Mouse (Mus musculus) CH12.LX (cell line): ENCODE results near the gene Kctd17. TPM values are rescaled to one million over a fixed set of nuclear protein-coding genes. Genes with fewer than 3 reads are reported as not detected.

Experiments
- DNase-seq: peaks from one replicate; pipeline ENCODE4 v3.0.0-alpha.2; 2013; ENCODE audit errors: extremely low read depth
- H3K27ac ChIP-seq: 2 replicates; pipeline ENCODE4 v1.5.1; 2012; ENCODE audit warnings: low read depth, mild to moderate bottlenecking, control low read depth, moderate library complexity; ENCODE audit not compliant: insufficient read depth
- H3K27me3 ChIP-seq: replicated peaks from 2 replicates; pipeline ENCODE3; 2012; ENCODE audit warnings: inconsistent platforms
- H3K36me3 ChIP-seq, 2 experiments: replicated peaks in 1 of 2; 2 replicates each; pipeline versions ENCODE3 to v1.6.1; 2012; ENCODE audit warnings: inconsistent platforms in 1 of 2, low read length in 1 of 2, mild to moderate bottlenecking in 1 of 2, mixed read lengths in 1 of 2, moderate library complexity in 1 of 2; ENCODE audit not compliant: control insufficient read depth in 1 of 2, insufficient read depth in 1 of 2
- H3K4me1 ChIP-seq, 2 experiments: 2 replicates each; pipeline ENCODE4 v1.6.1; 2012; ENCODE audit warnings: inconsistent platforms in 1 of 2, moderate library complexity in 1 of 2; ENCODE audit not compliant: insufficient read depth in 2 of 2, control insufficient read depth in 1 of 2
- H3K4me2 ChIP-seq: 2 replicates; pipeline ENCODE4 v1.6.1; 2012; ENCODE audit warnings: low read depth, mild to moderate bottlenecking, control low read depth; ENCODE audit not compliant: poor library complexity, insufficient read depth, severe bottlenecking
- H3K4me3 ChIP-seq, 3 experiments: fragments of 150-350 bp in 1 of 3; sonication (generic) in 1 of 3; replicated peaks in 1 of 3; 2 replicates each; pipeline versions ENCODE3 to v1.5.1; 2011 to 2012; ENCODE audit warnings: low read depth in 2 of 3, low read length in 2 of 3, mild to moderate bottlenecking in 2 of 3, moderate library complexity in 2 of 3, control low read depth in 1 of 3, improper control_type of control experiment in 1 of 3, inconsistent platforms in 1 of 3, mixed read lengths in 1 of 3; ENCODE audit not compliant: poor library complexity in 1 of 3
- H3K79me2 ChIP-seq: replicated peaks from 2 replicates; pipeline ENCODE4 v1.6.1; 2012; ENCODE audit warnings: mild to moderate bottlenecking, moderate library complexity; ENCODE audit not compliant: control insufficient read depth, poor library complexity, insufficient read depth, severe bottlenecking; ENCODE audit errors: extremely low read depth
- H3K9ac ChIP-seq: 2 replicates; pipeline ENCODE4 v1.6.1; 2012; ENCODE audit warnings: low read depth, mild to moderate bottlenecking, control low read depth, moderate library complexity; ENCODE audit not compliant: insufficient read depth
- H3K9me3 ChIP-seq: replicated peaks from 2 replicates; pipeline ENCODE3; 2012; ENCODE audit warnings: low read length, inconsistent platforms, mixed read lengths
- BHLHE40 ChIP-seq: IDR thresholded peaks from 2 replicates; pipeline ENCODE4 v1.6.1; 2011; ENCODE audit warnings: mild to moderate bottlenecking, low read depth, low read length, improper control_type of control experiment
- CTCF ChIP-seq, 2 experiments: IDR thresholded peaks in 1 of 2; conservative IDR thresholded peaks in 1 of 2; 2 replicates each; pipeline ENCODE4 v1.5.1; 2011 to 2012; ENCODE audit warnings: low read depth in 2 of 2, low read length in 2 of 2, improper control_type of control experiment in 1 of 2, inconsistent platforms in 1 of 2, mild to moderate bottlenecking in 1 of 2, moderate library complexity in 1 of 2
- E2F4 ChIP-seq: IDR thresholded peaks from 2 replicates; pipeline ENCODE4 v1.6.1; 2011; ENCODE audit warnings: low read depth, low read length, improper control_type of control experiment; ENCODE audit not compliant: insufficient replicate concordance
- ELF1 ChIP-seq: IDR thresholded peaks from 2 replicates; pipeline ENCODE4 v1.6.1; 2014; ENCODE audit warnings: low read depth, mild to moderate bottlenecking, inconsistent platforms, low read length, improper control_type of control experiment
- ETS1 ChIP-seq: conservative IDR thresholded peaks from 2 replicates; pipeline ENCODE4 v1.6.1; 2012; ENCODE audit warnings: low read depth, mild to moderate bottlenecking, inconsistent platforms, low read length, improper control_type of control experiment, moderate library complexity
- GABPA ChIP-seq: IDR thresholded peaks from 2 replicates; pipeline ENCODE4 v1.6.1; 2012; ENCODE audit warnings: low read depth, low read length, improper control_type of control experiment, inconsistent platforms; ENCODE audit not compliant: insufficient replicate concordance
- HCFC1 ChIP-seq: IDR thresholded peaks from 2 replicates; pipeline ENCODE4 v1.6.1; 2012; ENCODE audit warnings: low read depth, mild to moderate bottlenecking, inconsistent platforms, low read length, improper control_type of control experiment
- JUN ChIP-seq: IDR thresholded peaks from 2 replicates; pipeline ENCODE4 v1.6.1; 2011; ENCODE audit warnings: low read depth, mild to moderate bottlenecking, low read length, improper control_type of control experiment, moderate library complexity; ENCODE audit not compliant: insufficient read depth
- JUND ChIP-seq: conservative IDR thresholded peaks from 2 replicates; pipeline ENCODE4 v1.6.1; 2011; ENCODE audit warnings: low read depth, low read length, improper control_type of control experiment
- MAZ ChIP-seq: IDR thresholded peaks from 2 replicates; pipeline ENCODE4 v1.6.1; 2012; ENCODE audit warnings: low read depth, mild to moderate bottlenecking, inconsistent platforms, low read length, improper control_type of control experiment, moderate library complexity
- MEF2A ChIP-seq: IDR thresholded peaks from 2 replicates; pipeline ENCODE4 v1.6.1; 2014; ENCODE audit warnings: low read depth, mild to moderate bottlenecking, inconsistent platforms, low read length, improper control_type of control experiment, borderline replicate concordance
- MXI1 ChIP-seq: IDR thresholded peaks from 2 replicates; pipeline ENCODE4 v1.6.1; 2011; ENCODE audit warnings: mild to moderate bottlenecking, low read depth, low read length, improper control_type of control experiment
- MYC ChIP-seq: IDR thresholded peaks from 2 replicates; pipeline ENCODE4 v1.6.1; 2011; ENCODE audit warnings: low read depth, mild to moderate bottlenecking, improper control_type of control experiment, low read length
- PAX5 ChIP-seq: IDR thresholded peaks from 2 replicates; pipeline ENCODE4 v1.6.1; 2012; ENCODE audit warnings: low read length, inconsistent platforms, mixed read lengths
- POLR2A ChIP-seq: IDR thresholded peaks from 2 replicates; pipeline ENCODE4 v1.6.1; 2011; ENCODE audit warnings: low read depth, mild to moderate bottlenecking, improper control_type of control experiment, low read length
- POLR2AphosphoS2 ChIP-seq: IDR thresholded peaks from 2 replicates; pipeline ENCODE4 v1.6.1; 2011; ENCODE audit warnings: low read depth, low read length, improper control_type of control experiment
- RCOR1 ChIP-seq: conservative IDR thresholded peaks from 2 replicates; pipeline ENCODE4 v1.6.1; 2012; ENCODE audit warnings: low read depth, mild to moderate bottlenecking, inconsistent platforms, low read length, improper control_type of control experiment
- SIN3A ChIP-seq: IDR thresholded peaks from 2 replicates; pipeline ENCODE4 v1.6.1; 2012; ENCODE audit warnings: low read length, improper control_type of control experiment, inconsistent platforms
- SMC3 ChIP-seq: IDR thresholded peaks from 2 replicates; pipeline ENCODE4 v1.6.1; 2011; ENCODE audit warnings: low read depth, low read length, improper control_type of control experiment
- TBP ChIP-seq: conservative IDR thresholded peaks from 2 replicates; pipeline ENCODE4 v1.6.1; 2011; ENCODE audit warnings: low read depth, low read length, improper control_type of control experiment
- UBTF ChIP-seq: IDR thresholded peaks from 2 replicates; pipeline ENCODE4 v1.6.1; 2012; ENCODE audit warnings: low read depth, mild to moderate bottlenecking, inconsistent platforms, low read length, improper control_type of control experiment, moderate library complexity
- USF1 ChIP-seq: IDR thresholded peaks from 2 replicates; pipeline ENCODE4 v1.6.1; 2014; ENCODE audit warnings: low read depth, mild to moderate bottlenecking, inconsistent platforms, low read length, improper control_type of control experiment
- USF2 ChIP-seq: conservative IDR thresholded peaks from 2 replicates; pipeline ENCODE4 v1.6.1; 2011; ENCODE audit warnings: low read depth, low read length, improper control_type of control experiment
- ZC3H11A ChIP-seq: IDR thresholded peaks from 2 replicates; pipeline ENCODE4 v1.6.1; 2012; ENCODE audit warnings: low read depth, mild to moderate bottlenecking, inconsistent platforms, low read length, improper control_type of control experiment
- ZKSCAN1 ChIP-seq: IDR thresholded peaks from 2 replicates; pipeline ENCODE4 v1.6.1; 2012; ENCODE audit warnings: low read depth, inconsistent platforms, low read length, improper control_type of control experiment, borderline replicate concordance
- ZMIZ1 ChIP-seq: IDR thresholded peaks from 2 replicates; pipeline ENCODE4 v1.6.1; 2012; ENCODE audit warnings: low read depth, mild to moderate bottlenecking, inconsistent platforms, low read length, improper control_type of control experiment
- dilution Hi-C: fragments of 300-500 bp; cut with MboI; formaldehyde crosslinking; loops from 2 replicates; pipeline ENCODE4 v1.14.3; 2020; ENCODE audit warnings: low sequenced_read_pairs; ENCODE audit not compliant: extremely low pct_unique_long_range_greater_than_20kb, extremely low pct_ligation_motif_present
- in situ Hi-C: fragments of 300-500 bp; cut with MboI; formaldehyde crosslinking; loops from 3 replicates; pipeline ENCODE4 v1.14.3; 2019; ENCODE audit warnings: low sequenced_read_pairs, low pct_ligation_motif_present, low pct_unique_long_range_greater_than_20kb, mixed read lengths
- polyA plus RNA-seq: library from polyadenylated mRNA; unstranded; fragments of >175 nt; gene quantifications from 2 replicates; pipeline ENCODE4 v1.2.1, GENCODE M21; 2012; ENCODE audit warnings: low read depth; ENCODE audit not compliant: insufficient read length
- total RNA-seq, 2 experiments: library from RNA; depleted of rRNA; stranded (reverse); fragments of 300-350 nt in 1 of 2; fragments of >200 nt in 1 of 2; gene quantifications; 2 replicates each; pipeline ENCODE4 v1.2.3; 2012 to 2014

The Kctd17 gene
- total and polyA plus RNA-seq, 3 experiments, result not detected

DNA sequence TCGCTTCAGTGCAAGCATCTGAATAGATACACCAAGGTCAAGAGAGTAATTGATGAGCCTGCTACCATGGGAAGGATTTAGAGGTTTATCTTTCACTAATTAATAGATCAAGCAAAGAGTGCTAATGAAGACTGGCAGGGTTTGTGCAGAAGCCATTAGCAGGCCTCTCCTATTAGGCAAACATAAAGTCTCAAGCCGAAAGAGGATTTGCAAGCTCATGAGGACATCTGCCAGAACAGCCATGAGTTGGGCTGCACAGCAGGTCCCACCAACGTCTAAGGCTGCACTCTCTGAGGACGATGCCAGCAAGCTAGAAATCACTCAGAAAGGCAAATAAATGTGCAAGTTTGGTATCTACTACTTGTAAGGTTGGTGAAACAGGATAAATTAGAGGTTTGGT is 47.6 kb upstream of the Kctd17 start:
- Histone ChIP-seq H3K36me3 (no peaks in the 10 kb centered on the region), H3K4me3 (no peak overlapping the region), H3K27ac (no peak overlapping the region), H3K79me2 (no peaks in the 10 kb centered on the region), H3K9me3 (peaks cover 5% of the 10 kb centered on the region), H3K27me3 (peaks cover 68% of the 10 kb centered on the region), H3K9ac (no peak overlapping the region), H3K4me2 (no peak overlapping the region), H3K4me1 (no peaks in the 10 kb centered on the region)
- in situ Hi-C loops (no loop called here), dilution Hi-C loops (no loop called here)
- TF ChIP-seq MAZ (no peak), PAX5 (no peak), CTCF (conservative IDR thresholded peaks at IDR 0.05 in 1 of 2, IDR thresholded peaks at IDR 0.05 in 1 of 2; ENCODE audit: low read depth in 2 of 2, low read length in 2 of 2) (no peak), ELF1 (no peak), BHLHE40 (no peak), GABPA (no peak), TBP (no peak), USF1 (no peak), SMC3 (no peak), ZKSCAN1 (no peak), RCOR1 (no peak)
- no peak for DNase-seq

DNA sequence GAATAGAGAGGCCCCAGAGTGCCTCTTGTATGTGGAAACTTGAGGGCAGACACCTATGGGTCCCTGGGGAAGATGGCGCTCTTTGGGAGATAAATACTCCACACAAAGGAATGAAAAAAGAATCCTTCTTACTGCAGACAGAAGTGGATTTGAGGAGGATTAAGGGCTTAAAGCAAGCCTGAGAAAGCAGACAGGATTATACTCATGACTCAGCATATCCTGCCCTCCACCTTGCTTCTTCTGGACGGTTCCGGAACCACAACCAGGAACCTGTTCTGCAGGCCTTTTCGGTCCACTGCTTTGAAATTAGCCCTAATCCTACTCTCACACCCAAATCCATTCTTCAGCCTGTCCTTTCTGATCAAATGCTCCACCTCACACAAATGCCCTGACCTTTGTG is 46.2 kb upstream of the Kctd17 start:
- no peak for DNase-seq
- Histone ChIP-seq H3K9ac (no peak overlapping the region), H3K79me2 (no peaks in the 10 kb centered on the region), H3K4me2 (no peak overlapping the region), H3K9me3 (peaks cover 5% of the 10 kb centered on the region), H3K27me3 (peaks cover 71% of the 10 kb centered on the region), H3K4me3 (no peak overlapping the region), H3K27ac (no peak overlapping the region), H3K4me1 (no peaks in the 10 kb centered on the region), H3K36me3 (no peaks in the 10 kb centered on the region)
- in situ Hi-C loops (no loop called here), dilution Hi-C loops (no loop called here)
- TF ChIP-seq E2F4, result no peak
- no peak for TF ChIP-seq POLR2A
- no peak for TF ChIP-seq MXI1
- TF ChIP-seq MEF2A, result no peak
- TF ChIP-seq ETS1, result no peak
- TF ChIP-seq USF2, result no peak
- TF ChIP-seq JUN, result no peak
- TF ChIP-seq JUND, result no peak
- TF ChIP-seq CTCF (conservative IDR thresholded peaks at IDR 0.05 in 1 of 2, IDR thresholded peaks at IDR 0.05 in 1 of 2; ENCODE audit: low read depth in 2 of 2, low read length in 2 of 2), result no peak
- no peak for TF ChIP-seq MYC
- TF ChIP-seq POLR2AphosphoS2, result no peak
- TF ChIP-seq ZC3H11A, result no peak
- no peak for TF ChIP-seq HCFC1
- no peak for TF ChIP-seq UBTF
- no peak for TF ChIP-seq SIN3A
- TF ChIP-seq SMC3, result no peak
- TF ChIP-seq PAX5, result no peak
- TF ChIP-seq ZMIZ1, result no peak
